In the genomic region with DNA sequence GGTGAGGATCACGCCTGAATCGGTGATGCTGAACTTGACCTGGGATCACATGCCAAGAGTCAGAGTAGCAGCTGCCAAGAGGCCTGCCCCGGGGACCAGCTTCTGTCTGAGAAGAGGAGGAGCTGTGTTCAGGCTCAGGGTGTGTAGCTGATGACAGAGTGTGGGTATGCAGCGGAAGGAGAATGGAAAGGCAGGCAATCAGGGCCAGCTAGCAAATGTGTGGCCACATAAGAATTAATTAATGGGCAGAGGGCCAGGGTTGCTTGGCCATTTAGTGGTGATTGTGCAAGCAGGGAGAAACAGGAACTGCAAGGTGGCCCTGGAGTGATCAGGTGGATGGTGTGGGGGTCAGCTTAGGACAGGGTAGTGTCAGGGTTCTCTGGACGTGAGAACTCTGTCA, we compare ENCODE assay signal across 12 mouse cellular contexts. TPM values are rescaled to one million over a fixed set of nuclear protein-coding genes. Genes with fewer than 3 reads are reported as not detected.
DNase-seq lines count a peak whose midpoint lies in the region; ATAC-seq and TF ChIP-seq lines count a peak whose summit lies in the region.
"Had no signal": no experiment of that assay in that cellular context is flagged by ENCODE, and none has a peak within 500 bp of the region (broad histone marks: within the 10 kb centered on the region; RNA-seq: fewer than 3 reads in every experiment).

No protein-coding gene starts in this region.

- DNase-seq in heart, adult 11 months = peak; percentile 95
- no peak for DNase-seq in heart, postnatal 25 days (ENCODE audit: low spot score)
- no peak for DNase-seq in Patski (ENCODE audit: low read depth, low spot score)
- no peak for DNase-seq in heart, postnatal 0 days (ENCODE audit: low spot score)
- peak; percentile 67 for DNase-seq in lung, postnatal 25 days (ENCODE audit: low spot score)
- DNase-seq in forebrain, embryonic 11.5 days (ENCODE audit: low spot score) = no peak
- no peak for DNase-seq in retina, embryonic 14.5 days (ENCODE audit: low spot score)
- no peak for DNase-seq in urinary bladder, postnatal 4 days (ENCODE audit: low spot score in 2 of 2)
- DNase-seq: cerebellum, adult 8-10 months had no signal

- H3K36me3 ChIP-seq in heart, postnatal 0 days (replicated peaks; ENCODE audit: control insufficient read depth, insufficient read depth, low read length) = peaks cover 14% of the 10 kb centered on the region; the same call in 1 of the 2 replicates
- H3K36me3 ChIP-seq in forebrain, embryonic 11.5 days (ENCODE audit: control insufficient read depth, insufficient read depth, low read length) = no peaks in the 10 kb centered on the region

- WGBS in heart, postnatal 0 days = 41% methylated on average over 5 of the region's 5 CpGs
- WGBS in forebrain, embryonic 11.5 days = 82% methylated on average over 5 of the region's 5 CpGs

- TF ChIP-seq CTCF in Patski (IDR thresholded peaks at IDR 0.05) = no peak
- TF ChIP-seq CTCF in heart, postnatal 0 days (IDR thresholded peaks at IDR 0.05; ENCODE audit: low read depth) = no peak

- CTCF ChIA-PET in Patski (lab: Charles Lee) = interaction anchor here (1.3 to 1.6 kb wide), 3 partner anchors 9 to 78 kb away, joined by 4 to 5 read pairs (median 4); no protein-coding TSS in a partner anchor

- no peak overlapping the region for H3K4me2 ChIP-seq in heart, postnatal 0 days (ENCODE audit: low read depth, low read length)
- H3K4me2 ChIP-seq in forebrain, embryonic 11.5 days (ENCODE audit: low read depth, low read length, severe bottlenecking) = no peak overlapping the region
- H3K4me2 ChIP-seq: liver, embryonic 11.5 days had no signal

- H3K27me3 ChIP-seq in Patski = no peaks in the 10 kb centered on the region
- H3K27me3 ChIP-seq in heart, postnatal 0 days (ENCODE audit: control insufficient read depth, insufficient read depth, low read length) = no peaks in the 10 kb centered on the region
- H3K27me3 ChIP-seq in forebrain, embryonic 11.5 days (ENCODE audit: control insufficient read depth, insufficient read depth, low read length) = no peaks in the 10 kb centered on the region
- H3K27me3 ChIP-seq: CH12.LX had no signal

- POLR2A ChIA-PET in Patski (lab: Charles Lee) = no interaction called here

- ATAC-seq in Patski = peak; percentile 93
- ATAC-seq in heart, postnatal 0 days (ENCODE audit: insufficient read depth, low read depth) = peak; percentile 62
- ATAC-seq in forebrain, embryonic 11.5 days (replicated peaks; ENCODE audit: low FRiP score) = no peak
- ATAC-seq: midbrain, embryonic 16.5 days had no signal

- no peak for TF ChIP-seq EP300 in heart, postnatal 0 days (IDR thresholded peaks at IDR 0.05; ENCODE audit: low read depth)

- no peak overlapping the region for H3K27ac ChIP-seq in heart, postnatal 0 days (ENCODE audit: low read depth)
- no peak overlapping the region for H3K27ac ChIP-seq in forebrain, embryonic 11.5 days (ENCODE audit: low read depth, low read length)

- in situ Hi-C loops in Patski (cut with MboI; ENCODE audit: low pct_unique_long_range_greater_than_20kb) = no loop called here

- peaks cover 36% of the 10 kb centered on the region for H3K4me1 ChIP-seq in heart, postnatal 0 days (ENCODE audit: control insufficient read depth, insufficient read depth)
- H3K4me1 ChIP-seq in forebrain, embryonic 11.5 days (replicated peaks; ENCODE audit: control insufficient read depth, insufficient read depth, low read length) = no peaks in the 10 kb centered on the region

- intact Hi-C loops in heart, postnatal 25 days (cut with DNase I) = no loop called here

- H3K9ac ChIP-seq in heart, postnatal 0 days (replicated peaks; ENCODE audit: low read depth, low read length) = no peak overlapping the region
- H3K9ac ChIP-seq in forebrain, embryonic 11.5 days (ENCODE audit: low read length) = no peak overlapping the region

- H3K4me3 ChIP-seq in heart, postnatal 0 days (ENCODE audit: low read depth, low read length) = no peak overlapping the region
- H3K4me3 ChIP-seq in forebrain, embryonic 11.5 days (ENCODE audit: low read depth, low read length) = no peak overlapping the region

- no peaks in the 10 kb centered on the region for H3K9me3 ChIP-seq in heart, postnatal 0 days (replicated peaks; ENCODE audit: control insufficient read depth, low read length)
- H3K9me3 ChIP-seq in forebrain, embryonic 11.5 days (ENCODE audit: control insufficient read depth, low read length) = no peaks in the 10 kb centered on the region; the same call in 1 of the 2 replicates

RNA-seq across cellular contexts. Expression of a gene that starts 23.5 kb away (rescaled TPM):
- total RNA-seq in heart, postnatal 25 days (2021) = 100 to 1,000 TPM; 271 to 291 TPM
- polyA plus RNA-seq in Patski (2021) = 43.6 TPM
- total RNA-seq in heart, postnatal 0 days (2014; rRNA removed; ENCODE audit: low replicate concordance) = 95.0 and 108 TPM in 2 replicates
- polyA plus RNA-seq in heart, postnatal 0 days (2015; fragmentation: Nextera tagmentation; extraction: Ambion mirVana) = 24.4 and 26.1 TPM in 2 replicates
- 8.5 and 9.5 TPM in 2 replicates for polyA plus RNA-seq in forebrain, embryonic 11.5 days (2014; fragmentation: Nextera tagmentation; extraction: Ambion mirVana)

Comparison
In these comparisons a context has a peak if more than half of its experiments do, and no peak if none do; other contexts are left out.
1. DNase-seq: peak in heart, adult 11 months (single experiment) and lung, postnatal 25 days (single experiment); none in heart, postnatal 25 days (single experiment), Patski (single experiment), heart, postnatal 0 days (single experiment), forebrain, embryonic 11.5 days (single experiment), retina, embryonic 14.5 days (single experiment) and urinary bladder, postnatal 4 days (0 of 2).